Mouse (Mus musculus) activated CD4-positive, CD25-positive, alpha-beta regulatory T cell, adult 4 months (primary cell): Measurements from ENCODE around the gene Banf1. TPM values are rescaled to one million over a fixed set of nuclear protein-coding genes. Genes with fewer than 3 reads are reported as not detected.
"Not testable (repeated sequence)": the region's sequence is repeated elsewhere in the genome, so short reads cannot be mapped to it uniquely, and the experiment has no call there.

Experiments
- ATAC-seq: one replicate; pipeline ENCODE4 v1.8.0; 2017
- polyA plus RNA-seq, 2 experiments: library from polyadenylated mRNA; unstranded; fragments of 100-300 nt; shearing (Covaris generic); gene quantifications; one replicate each; pipeline ENCODE4 v1.2.1; 2017

Banf1 gene
- 100 to 1,000 TPM; 291 to 328 TPM for polyA plus RNA-seq

DNA sequence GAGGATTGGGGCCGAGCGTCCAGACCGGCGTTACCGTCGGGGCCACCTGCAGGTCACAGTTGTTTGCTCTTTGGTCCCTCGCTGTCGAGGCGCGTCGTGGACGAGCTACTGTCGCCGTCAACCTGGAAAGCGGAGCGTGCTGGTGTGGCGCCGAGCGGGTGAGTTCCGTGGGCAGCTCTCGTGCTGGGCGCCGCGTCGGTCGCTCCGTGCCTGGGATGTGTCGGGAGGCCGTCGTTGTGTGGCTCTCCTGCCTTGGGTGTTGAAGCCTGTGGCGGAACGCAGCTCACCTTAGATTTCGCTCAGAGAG lies at the start of gene Banf1:
TSS of gene Banf1 (minus strand) at position 116 of the 307 bp plus-strand sequence.
- ATAC-seq, result no peak

DNA sequence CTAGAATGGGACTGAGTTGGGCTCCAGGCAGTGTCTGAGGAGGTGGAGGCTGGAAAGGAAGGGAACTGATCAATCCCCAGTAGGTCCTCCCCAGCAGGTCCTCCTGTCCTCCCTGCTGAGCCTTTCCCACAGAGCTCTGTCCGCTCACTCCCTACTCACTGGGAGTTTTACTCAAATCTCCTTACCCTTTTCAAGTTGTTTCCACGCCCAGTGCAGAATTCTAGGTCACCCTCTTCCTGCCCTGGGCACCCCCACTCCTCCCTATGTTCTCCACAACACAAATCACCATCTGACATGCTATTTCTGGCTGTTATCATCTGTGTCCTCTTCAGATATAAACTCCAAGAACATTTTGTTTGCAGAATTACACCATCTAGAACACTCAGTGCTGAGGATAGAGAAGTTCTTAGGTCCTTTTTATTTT lies 47.6 kb upstream of the Banf1 start:
- ATAC-seq, result no peak

DNA sequence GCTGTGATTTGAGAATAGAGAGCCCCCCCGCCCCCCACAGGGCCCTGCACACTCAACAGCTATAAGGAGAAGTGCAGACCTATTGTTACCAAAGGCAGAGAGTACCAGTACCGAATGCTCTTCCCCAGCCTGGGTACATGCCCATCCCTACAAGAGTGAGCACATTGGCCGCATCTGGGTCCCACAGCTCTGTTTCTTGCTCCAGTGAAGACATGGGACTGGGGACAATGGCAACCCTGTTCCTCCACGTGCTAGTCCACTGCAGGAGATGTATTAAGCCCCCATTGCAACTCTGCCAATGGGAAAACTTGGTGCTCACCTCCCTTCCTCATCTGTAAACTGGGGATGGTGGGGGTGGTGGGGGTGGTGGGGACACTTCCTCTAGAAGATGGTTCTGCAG lies 46.9 kb upstream of the Banf1 start:
- no peak for ATAC-seq

DNA sequence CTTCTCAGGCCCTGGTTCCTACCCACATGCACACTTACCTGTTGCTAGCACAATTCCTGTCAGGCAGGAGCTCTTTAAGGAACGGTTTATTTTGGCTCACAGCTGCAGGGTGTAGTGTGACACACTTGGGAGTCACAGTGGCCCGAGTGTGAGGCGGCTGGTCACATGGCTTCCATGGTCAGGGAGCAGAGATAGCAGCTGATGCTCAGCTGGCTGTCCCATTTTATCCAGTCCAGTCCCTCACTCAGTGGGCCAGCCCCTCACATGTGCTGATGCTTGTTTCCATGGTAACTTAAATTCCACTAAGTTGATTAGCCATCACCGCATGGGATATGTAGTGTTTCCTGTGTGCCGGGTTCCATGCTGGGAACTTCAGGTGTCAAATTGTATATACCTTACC lies 45.0 kb upstream of the Banf1 start:
- no peak for ATAC-seq

DNA sequence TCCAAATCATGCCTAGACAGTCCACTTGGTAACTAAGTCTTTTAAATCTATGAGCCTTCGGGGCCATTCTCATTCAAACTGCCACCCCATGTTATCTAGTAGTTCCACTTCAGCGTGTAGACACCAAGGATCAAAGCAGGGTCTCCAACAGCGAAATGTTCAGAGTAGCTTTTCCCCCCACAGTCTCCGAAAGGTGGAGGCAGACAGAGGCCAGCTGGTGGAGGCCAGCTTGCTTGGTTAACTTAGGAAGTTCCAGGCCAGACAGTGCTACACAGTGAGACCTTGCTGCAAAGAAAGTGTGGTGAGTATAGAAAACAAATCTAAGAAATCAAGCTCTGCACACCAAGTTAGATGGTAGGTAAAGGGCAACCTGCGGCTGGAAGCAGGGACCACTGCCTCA lies 43.7 kb upstream of the Banf1 start:
- no peak for ATAC-seq

DNA sequence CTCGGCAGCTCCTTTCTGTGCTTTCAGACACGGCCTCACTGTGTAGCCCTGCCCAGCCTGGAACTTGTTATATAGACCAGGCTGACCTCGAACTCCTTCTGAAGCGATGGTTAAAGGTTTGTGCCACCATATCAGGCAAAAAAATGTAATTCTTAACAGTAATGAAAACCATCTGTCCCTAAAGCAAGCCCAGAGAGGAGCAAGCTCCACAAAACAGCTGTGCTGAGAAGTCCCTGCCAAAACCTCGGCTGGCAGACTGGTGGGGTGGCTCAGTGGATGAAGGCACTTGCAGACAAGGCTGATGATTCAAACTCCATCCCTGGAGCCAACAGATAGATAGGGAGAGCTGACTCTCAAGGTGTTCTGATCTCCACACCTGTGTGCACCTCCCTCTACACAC lies 42.1 kb upstream of the Banf1 start:
- ATAC-seq, result no peak

DNA sequence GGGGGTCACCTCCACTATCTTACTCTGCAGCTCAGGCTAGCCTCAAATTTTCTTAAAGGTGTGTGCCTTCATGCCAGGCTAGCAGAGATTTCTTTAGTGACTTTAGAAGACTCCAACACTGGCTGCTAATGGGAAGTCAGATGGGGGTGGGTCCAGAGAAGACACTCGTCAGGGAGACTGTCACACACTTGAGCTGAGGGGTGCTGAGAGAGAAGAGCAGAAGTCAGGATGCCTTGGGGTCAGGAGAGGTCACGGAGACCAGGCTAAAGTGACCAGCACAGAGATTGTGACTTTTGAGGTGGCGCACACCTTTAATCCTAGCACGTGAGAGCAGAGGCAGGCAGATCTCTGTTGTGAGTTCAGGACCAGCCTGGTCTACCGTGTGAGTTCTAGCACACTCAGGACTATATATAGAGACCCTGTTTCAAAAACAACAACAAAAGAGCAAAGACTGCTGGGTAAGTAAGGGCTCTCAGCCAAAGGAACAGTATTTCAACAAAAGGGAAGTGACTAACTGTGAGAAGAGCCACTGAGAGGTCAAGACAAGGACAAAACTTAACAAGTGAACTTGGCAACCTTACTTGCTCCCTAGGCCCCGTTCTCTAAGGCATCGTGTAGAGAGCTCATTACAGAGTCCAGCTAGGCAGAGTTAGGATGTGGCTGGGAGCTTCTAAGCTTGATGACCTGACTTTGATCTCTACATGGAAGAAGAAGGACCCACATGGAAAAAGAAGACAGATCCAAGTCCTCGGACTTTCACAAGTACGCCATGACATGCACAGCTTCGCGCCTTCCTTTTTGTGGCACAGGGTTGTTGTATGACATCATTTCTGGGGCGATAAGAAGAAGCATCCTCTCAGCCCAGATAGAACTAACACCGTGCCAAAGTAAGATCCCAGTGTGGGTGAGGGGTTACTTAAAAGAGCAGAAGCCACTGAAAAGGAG lies 41.4 kb upstream of the Banf1 start:
- ATAC-seq, result no peak

DNA sequence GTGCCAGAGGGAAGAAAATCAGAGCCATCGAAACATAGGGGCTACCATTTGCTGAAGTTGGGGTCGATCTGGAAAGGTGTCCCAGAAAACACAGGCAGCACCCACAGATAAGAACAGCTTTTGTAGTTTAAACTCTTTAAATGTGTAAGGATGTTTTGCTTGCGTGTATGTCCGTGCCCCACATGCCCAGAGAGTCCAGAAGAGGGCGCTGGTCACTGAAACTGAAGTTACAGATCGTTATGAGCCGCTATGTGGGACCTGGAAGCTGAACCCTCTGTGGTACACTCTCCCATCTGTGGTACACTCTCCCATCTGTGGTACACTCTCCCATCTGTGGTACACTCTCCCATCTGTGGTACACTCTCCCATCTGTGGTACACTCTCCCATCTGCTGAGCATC lies 40.2 kb upstream of the Banf1 start:
- ATAC-seq, result no peak

DNA sequence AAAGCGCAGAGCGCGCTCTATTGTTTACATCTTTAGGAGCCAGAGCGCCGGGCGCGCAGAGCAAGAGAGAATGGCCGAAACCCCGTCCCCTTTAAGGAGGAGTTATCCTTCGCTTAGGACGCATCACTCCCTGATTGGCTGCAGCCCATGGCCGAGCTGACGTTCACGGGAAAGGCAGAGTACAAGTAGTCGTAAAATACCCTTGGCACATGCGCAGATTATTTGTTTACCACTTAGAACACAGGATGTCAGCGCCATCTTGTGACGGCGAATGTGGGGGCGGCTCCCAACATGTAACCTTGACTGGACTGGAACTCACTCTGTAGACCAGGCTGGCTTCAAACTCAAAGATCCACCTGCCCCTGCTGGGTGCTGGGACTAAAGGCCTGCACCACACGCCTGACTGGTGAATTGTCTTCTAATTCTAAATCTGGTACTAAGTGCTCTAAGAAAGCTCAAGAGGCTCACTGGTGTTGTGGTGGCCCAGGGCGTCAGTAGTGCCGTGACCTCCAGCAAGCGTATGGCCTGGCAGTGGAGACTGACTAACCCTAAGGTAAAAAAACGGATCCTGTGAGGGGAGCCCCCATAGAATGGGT lies 39.7 kb upstream of the Banf1 start:
- ATAC-seq, result peak; percentile 57

DNA sequence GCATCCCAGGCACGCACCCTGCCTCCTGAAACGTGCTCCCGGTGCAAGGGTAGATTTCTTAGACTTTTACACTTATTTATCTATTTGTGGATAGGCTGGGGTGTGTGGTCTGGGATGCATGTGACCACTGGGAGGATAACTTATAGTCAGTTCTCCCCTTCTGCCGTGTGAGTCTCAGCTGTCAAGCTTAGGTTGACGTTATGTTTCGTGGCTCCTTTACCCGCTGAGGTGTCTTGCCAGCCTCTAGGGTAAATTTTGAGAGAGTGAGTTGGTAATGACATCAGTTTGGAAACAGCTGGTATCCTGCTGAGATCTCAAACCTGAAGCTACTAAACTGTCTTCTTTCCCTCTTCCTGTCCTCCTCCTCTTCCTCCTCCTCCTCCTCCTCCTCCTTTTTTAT lies 39.0 kb upstream of the Banf1 start:
- ATAC-seq, result peak; percentile 65

DNA sequence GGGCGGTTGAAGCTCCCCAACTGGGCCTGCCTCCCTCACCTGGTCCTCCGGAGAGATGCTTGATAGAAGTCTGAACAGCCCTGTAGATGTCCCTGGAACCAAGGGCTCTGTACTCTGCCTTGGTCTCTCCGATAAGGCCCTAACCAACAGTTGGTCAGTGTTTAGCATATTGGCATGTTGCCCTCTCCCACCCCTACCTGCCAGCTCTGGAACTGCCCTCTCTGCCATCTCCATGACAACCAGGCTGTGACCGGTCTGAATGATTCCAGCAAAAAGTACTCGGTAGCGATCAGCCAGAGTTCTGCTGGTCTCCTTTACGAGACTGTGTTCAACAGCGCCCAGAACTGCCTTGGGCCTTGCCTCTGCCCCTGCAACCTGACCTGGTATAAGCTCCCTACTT lies 35.3 kb upstream of the Banf1 start, which contains the start of gene Tsga10ip:
TSS of gene Tsga10ip (minus strand) at position 234 of the 400 bp plus-strand sequence.
- no peak for ATAC-seq

DNA sequence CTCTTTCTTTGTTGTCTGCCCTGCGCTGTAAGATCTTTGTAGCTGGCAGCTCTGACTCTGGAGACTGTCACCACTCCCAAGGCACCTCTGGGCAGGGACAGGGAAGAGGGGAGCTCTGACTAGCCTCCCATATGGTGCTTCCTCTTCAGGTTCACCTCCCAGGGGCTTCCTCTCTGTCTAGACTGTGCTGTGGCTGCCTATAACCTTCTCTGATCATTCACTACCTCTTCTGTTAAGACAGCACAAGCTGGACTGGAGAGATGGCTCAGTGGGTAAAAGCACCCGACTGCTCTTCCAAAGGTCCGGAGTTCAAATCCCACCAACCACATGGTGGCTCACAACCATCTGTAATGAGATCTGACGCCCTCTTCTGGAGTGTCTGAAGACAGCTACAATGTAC lies 34.1 kb upstream of the Banf1 start:
- ATAC-seq, result not testable (repeated sequence)

DNA sequence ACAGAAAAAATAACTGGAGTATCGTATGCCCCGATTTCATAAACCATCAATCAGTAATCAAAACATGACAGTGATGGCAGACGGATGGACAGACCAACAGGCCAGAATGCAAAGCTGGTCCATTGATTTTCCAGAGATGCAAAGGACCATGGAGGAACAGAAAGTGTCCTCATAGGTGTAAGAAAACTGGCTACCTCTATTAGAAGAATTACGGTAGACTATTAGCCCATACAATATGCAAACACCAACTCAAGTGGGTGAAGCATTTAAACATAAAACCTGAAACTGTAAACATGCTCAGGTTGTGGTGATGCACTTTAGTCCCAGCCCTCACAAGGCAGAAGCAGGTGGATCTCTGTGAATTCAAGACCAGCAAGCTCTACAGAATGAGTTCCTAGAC lies 28.4 kb upstream of the Banf1 start:
- ATAC-seq, result no peak

DNA sequence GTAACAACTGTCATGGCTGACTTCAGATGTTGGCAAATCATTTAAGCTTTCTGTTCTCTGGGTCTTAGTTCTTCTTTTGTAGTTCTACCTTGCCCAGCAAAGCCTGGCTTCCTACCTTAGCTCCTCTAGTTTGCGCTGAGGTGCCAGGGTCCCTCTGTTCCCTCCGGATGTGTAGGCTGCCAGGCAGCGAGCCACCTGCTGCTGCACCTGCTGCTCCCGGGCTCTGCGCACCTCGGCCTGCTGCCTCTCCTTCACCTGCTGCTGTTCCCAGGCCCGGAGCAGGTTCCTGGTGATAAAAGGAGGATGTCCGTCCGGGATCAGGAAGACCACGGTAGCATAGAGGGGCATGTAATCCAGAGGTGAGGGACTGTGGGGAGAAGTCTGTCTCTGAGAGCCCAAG lies 27.2 kb upstream of the Banf1 start:
- no peak for ATAC-seq

DNA sequence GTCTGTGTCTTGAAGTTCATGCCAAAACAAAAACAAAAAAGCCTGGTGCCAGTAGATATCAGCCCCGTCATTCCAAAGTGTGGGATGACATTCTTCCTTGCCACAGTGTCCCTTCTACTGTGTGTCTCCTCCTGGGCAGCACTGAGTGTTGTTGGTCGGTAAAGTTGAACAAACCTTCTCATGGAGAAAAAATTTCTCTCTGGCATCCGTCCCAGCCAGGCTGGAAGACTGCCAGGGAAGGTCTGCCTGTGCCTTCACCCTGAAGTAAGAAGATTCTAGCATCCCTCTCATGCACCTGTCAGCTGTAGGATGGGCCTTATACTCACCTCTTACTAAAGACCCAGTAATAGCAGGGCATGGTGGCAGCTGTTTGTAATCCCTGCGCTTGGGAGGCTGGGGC lies 25.9 kb upstream of the Banf1 start:
- no peak for ATAC-seq

DNA sequence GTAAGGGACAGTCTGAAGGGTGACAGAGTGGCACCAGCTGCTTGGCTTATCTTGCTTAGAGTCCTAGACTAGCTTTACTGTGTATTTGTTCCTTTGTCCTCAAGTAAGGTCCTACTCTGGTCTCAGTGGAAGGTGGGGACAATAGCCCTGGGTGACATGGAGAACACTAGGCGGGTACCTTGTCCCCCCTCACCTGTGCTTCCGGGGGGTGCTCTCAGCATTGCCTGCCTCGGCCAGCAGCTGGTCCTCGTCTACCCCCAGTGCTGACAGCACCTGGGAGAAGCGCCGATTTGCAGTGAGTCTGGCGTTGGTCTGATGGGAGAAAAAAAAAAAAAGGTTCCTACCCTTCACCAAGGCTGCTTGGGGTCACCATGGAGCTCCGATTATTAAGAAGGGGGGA lies 23.4 kb upstream of the Banf1 start:
- ATAC-seq, result no peak

DNA sequence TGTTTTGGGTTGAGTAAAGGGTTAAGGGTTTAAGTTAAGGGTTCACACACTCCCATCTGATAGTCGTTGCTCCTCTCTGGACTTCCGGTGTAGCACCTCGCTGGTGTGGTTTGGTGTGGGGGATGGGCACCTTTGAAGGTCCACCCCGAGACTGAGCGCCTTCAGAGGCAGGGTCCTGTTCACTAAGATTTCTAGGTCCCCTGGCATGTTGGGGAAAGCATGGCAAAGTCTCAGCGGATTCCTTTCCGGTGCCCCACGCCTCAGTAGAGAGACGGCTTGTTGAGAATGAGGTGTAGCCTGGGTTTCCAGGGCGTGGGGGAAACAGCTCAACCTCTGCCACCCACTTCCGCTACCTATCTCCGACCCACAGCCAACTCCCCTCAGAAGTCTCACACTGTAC lies 22.7 kb upstream of the Banf1 start:
- peak; percentile 82 for ATAC-seq

DNA sequence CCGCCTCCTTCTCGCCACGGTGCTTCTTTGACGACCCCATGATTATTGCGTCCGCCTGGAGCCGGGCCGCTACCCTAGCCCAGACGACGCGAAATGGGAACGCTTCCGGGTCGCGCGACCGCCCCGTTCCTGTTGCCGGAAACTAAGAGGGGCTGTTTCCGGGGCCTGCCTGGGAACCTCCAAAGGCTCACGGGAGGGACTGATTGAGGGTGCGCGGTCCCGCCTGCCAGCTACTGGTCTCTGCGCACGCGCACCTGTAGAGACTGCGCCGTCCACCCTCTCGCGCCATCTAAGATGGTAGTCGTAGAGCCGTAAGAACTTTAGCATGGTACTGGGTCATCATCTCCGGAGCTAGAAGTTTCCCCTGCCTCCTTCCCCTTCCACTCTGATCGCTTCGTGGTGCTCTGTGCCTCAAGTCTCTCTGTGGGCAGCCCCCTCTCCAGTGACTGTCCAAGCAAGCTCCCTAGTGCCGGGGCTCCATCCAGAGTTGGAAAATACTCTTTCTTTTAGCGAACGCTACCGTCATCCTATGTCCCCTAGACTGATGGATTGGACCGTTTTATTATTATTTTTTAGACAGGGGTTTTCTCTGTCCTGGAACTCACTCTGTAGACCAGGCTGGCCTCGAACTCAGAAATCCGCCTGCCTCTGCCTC lies 21.7 kb upstream of the Banf1 start, which contains the start of gene Sart1:
TSS of gene Sart1 (minus strand) at position 116 of the 655 bp plus-strand sequence.
- peak; percentile 72 for ATAC-seq

DNA sequence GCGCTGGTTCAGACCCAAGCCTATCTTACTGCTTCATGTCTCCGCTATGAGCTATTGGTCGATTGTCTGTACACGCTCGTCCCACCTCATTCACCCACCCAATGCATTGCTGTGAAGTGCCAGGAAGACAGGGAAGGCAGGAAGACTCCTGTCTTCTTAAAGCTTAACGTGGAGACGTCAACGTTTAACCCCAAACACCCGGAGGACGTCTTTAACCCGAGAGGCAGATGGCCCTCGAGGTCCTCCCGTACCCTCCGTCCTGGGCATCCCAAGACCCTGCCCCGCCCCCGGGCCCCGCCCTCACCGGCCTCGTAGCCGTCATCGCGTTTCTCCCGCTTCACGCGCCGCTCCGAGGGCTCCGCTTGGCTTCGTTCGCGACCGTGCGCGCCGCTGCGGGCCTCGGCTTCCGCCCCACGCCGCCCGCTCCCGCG lies 21.1 kb upstream of the Banf1 start:
- ATAC-seq, result no peak

DNA sequence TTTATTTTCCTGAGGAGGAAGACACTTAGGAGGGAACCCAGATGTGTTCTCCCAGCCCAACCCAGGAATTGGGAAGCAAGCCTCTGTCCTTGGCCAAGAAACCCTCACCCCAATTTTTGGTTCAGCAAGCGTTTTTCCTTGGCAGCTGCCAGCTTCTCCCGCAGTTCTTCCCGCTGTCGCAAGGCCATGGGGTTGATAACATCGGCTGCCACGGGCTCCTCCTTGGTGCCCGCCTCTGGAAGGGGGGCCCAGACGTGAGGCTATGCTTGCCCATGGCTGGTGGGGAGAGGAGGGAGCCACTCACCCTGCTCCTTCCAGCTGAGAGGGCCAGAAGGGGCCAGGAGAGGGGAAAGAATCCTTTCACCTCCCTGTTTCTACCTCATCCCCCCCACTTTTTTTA lies 17.7 kb upstream of the Banf1 start:
- ATAC-seq, result no peak

DNA sequence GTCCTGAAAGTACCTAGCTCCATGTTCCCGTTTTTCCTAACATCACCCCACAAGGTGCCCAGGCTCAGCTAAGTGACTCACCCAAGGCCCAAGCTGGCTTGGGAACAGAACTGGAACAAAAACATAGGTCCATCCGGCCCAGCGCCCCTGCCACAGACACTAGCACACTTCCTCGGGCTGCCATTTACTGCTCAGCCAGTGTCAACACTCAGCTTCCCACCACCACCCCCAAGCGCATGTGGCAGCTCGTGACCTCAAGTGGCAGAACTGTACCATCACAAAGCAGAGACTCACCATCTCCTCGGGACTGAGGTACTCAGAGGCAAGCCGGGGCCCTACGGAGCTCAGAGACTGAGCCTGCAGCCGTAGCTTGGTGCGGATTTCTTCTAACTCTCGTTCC lies 16.4 kb upstream of the Banf1 start:
- no peak for ATAC-seq

DNA sequence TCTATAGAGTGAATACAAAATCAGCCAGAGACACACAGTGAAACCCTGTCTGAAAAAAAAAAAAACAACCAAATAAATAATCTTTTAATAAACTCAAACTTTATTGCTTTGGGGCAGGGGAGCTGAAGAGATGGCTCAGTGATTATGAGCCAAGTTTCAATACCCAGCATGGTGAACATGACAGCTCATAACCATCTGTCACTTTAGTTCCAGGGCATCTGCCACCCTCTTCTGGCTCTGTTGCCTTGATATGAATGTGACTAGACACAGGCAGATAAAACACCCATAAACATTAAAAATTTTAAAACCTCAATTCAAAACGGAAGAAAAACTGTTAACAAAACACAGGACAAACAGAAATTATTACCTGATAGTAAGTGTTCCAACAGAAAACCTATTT lies 10.5 kb upstream of the Banf1 start:
- no peak for ATAC-seq

DNA sequence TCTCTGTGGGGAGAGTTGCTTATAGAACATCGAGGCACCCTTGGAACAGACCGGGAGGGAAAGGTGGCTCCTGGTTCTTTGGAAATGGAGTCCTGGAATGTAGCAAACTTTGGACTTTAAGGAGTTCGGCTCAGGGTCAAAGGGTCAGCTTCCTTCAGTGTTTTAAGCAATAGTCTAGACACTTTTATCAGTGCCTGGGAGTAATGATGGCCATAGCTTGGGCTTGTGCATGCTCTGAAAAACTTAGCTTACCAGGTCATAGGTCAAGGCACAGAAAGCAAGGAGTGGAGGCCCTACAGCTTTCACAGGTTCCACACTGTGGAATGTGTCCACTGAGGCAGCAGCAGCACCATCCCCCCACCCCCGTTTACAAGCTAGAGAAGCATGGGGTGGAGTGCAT lies 7.8 kb upstream of the Banf1 start:
- ATAC-seq, result no peak

DNA sequence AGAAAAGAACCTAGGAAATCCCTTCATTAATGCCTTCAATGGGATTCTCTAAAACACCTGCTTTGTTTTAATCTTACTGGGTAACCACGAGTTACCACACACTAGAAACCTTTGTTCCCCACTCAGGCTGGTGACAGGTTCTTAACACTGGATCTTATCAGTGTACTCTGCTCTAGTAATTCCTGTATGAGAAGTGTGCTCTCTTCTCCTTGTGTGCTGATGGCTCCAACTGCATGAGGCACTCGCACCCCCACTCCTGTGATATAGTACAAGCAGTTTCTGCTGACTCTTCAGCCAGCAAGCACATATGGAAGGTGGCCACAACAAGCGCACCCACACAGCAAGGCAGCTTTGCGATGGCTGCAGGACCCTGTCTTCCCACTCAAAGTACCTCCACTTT lies 7.2 kb upstream of the Banf1 start:
- no peak for ATAC-seq
